Mouse (Mus musculus) liver, postnatal 0 days (tissue): ENCODE measurements around the gene Cradd.

Experiments
- CTCF ChIP-seq: sonication (generic); IDR thresholded peaks from 2 replicates; pipeline ENCODE4 v1.5.1; 2016; ENCODE audit warnings: antibody characterized with exemption, low read depth
- EP300 ChIP-seq: IDR thresholded peaks from 2 replicates; pipeline ENCODE4 v1.6.1; 2016; ENCODE audit warnings: antibody characterized with exemption, low read depth, mild to moderate bottlenecking

- TF ChIP-seq CTCF (no peak), EP300 (no peak)
Measured at GRCm38 (mm10) chr10:95314019-95314418, 9.9 kb downstream of the Cradd start.
